Mouse (Mus musculus) G1E-ER4 (cell line): ENCODE results near the gene Ppp1r17. TPM values are rescaled to one million over a fixed set of nuclear protein-coding genes. Genes with fewer than 3 reads are reported as not detected.

Source experiments
- GATA1 ChIP-seq: IDR thresholded peaks from one replicate; pipeline ENCODE4 v1.8.0; 2012; ENCODE audit warnings: low read length, inconsistent platforms
- polyA plus RNA-seq: library from polyadenylated mRNA; stranded (reverse); fragments of >175 nt; gene quantifications from 2 replicates; pipeline ENCODE4 v1.2.3, GENCODE M21; 2012

The Ppp1r17 gene
- not detected in 2 replicates for polyA plus RNA-seq

GRCm38 (mm10) chr6:56017291-56017994, at the start of gene Ppp1r17:
Ppp1r17 (plus strand) TSS chr6:56017497.
- no peak for TF ChIP-seq GATA1

GRCm38 (mm10) chr6:55972998-55973397, 44.3 kb upstream of the Ppp1r17 start:
- TF ChIP-seq GATA1, result no peak

- TF ChIP-seq GATA1, result no peak
Observed at GRCm38 (mm10) chr6:55979766-55980165, 37.5 kb upstream of the Ppp1r17 start.

GRCm38 (mm10) chr6:56008711-56009110, 8.6 kb upstream of the Ppp1r17 start:
- TF ChIP-seq GATA1, result no peak

GRCm38 (mm10) chr6:56012384-56012783, 4.9 kb upstream of the Ppp1r17 start:
- no peak for TF ChIP-seq GATA1

- TF ChIP-seq GATA1, result no peak
Observed at GRCm38 (mm10) chr6:56019632-56020031, 2.3 kb downstream of the Ppp1r17 start.

GRCm38 (mm10) chr6:56025533-56025932, 8.2 kb downstream of the Ppp1r17 start:
- no peak for TF ChIP-seq GATA1

- no peak for TF ChIP-seq GATA1
Observed at GRCm38 (mm10) chr6:56027318-56027717, 10.0 kb downstream of the Ppp1r17 start.

- no peak for TF ChIP-seq GATA1
Observed at GRCm38 (mm10) chr6:56027966-56028365, 10.7 kb downstream of the Ppp1r17 start.

- no peak for TF ChIP-seq GATA1
Observed at GRCm38 (mm10) chr6:56029986-56030385, 12.7 kb downstream of the Ppp1r17 start.

GRCm38 (mm10) chr6:56032231-56032630, 14.9 kb downstream of the Ppp1r17 start:
- TF ChIP-seq GATA1, result no peak

- no peak for TF ChIP-seq GATA1
Observed at GRCm38 (mm10) chr6:56035054-56035453, 17.8 kb downstream of the Ppp1r17 start.

- no peak for TF ChIP-seq GATA1
Observed at GRCm38 (mm10) chr6:56039476-56040055, 22.3 kb downstream of the Ppp1r17 start.

- TF ChIP-seq GATA1, result no peak
Observed at GRCm38 (mm10) chr6:56044270-56044669, 27.0 kb downstream of the Ppp1r17 start.

- TF ChIP-seq GATA1, result no peak
Observed at GRCm38 (mm10) chr6:56044716-56045115, 27.4 kb downstream of the Ppp1r17 start.

- no peak for TF ChIP-seq GATA1
Observed at GRCm38 (mm10) chr6:56048580-56048979, 31.3 kb downstream of the Ppp1r17 start.

- no peak for TF ChIP-seq GATA1
Observed at GRCm38 (mm10) chr6:56049104-56049503, 31.8 kb downstream of the Ppp1r17 start.
